Mouse (Mus musculus): ENCODE results near the gene Dhx40. TPM values are rescaled to one million over a fixed set of nuclear protein-coding genes. Genes with fewer than 3 reads are reported as not detected.
"Not testable (repeated sequence)": the region's sequence is repeated elsewhere in the genome, so short reads cannot be mapped to it uniquely, and the experiment has no call there.

Gene Dhx40
- total RNA-seq, 4 experiments from 2014 or later: 11.7 to 15.0 (median 14.1) TPM

DNA sequence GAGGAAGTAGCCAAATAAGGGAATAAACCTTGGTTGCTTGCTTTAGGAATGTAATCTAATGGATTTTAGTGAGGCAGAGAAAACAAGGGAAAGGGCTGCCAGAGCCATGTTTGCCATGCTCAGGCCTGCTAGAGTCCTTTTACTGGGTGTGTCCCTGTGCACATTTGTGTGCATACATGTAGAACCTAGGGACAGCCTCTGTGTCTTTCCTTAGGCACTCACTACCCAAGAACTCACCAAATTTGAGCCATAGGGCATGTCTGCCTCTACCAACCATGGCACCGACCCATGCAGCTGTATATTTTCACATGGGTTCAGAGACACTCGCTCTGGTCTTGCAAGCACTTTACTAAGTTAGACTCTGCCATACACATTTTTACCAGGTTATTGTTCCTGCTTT is 11.4 kb upstream of the Dhx40 start:
- no peak for DNase-seq (ENCODE audit: low spot score in 2 of 2)

DNA sequence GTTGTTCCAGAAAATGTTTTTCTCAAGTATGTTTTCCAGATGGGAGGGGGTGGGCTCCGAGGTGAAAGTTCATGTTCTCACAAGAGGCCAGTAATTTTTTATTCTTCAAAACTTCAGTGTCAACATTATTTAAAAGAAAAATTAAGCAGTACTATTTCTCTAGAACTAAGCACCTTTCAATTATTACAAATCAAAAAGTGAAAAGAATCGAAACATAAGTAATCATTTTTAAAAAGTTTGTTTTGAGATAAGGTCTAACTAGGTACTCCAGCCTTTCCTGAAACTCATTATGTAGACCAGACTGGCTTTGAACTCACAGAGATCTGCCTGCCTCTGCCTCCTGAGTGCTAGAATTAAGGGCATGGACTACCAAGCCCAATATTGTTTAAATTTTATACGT is 8.7 kb upstream of the Dhx40 start:
- DNase-seq (ENCODE audit: low spot score in 2 of 2): not testable (repeated sequence)

DNA sequence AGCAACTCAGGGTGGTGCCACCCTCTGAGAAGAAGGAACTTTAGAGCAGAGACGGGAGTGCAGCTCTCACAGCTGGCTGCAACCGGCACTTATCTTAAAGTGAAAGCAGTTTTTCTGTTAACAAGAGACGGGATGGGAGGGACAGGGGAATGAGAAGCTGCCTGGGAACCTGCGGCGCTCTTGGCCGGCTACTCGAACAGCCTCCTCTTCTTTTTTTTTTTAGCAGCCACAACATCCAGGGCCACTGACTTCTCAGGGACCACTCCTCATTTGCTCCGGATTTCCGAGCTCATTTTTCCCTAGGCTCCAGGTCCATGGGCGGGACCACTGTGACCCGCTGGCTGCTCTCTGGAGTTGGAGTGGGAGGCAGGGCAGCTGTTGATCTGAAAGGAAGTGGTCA is 6.9 kb upstream of the Dhx40 start:
- not testable (repeated sequence) for DNase-seq (ENCODE audit: low spot score in 2 of 2)

DNA sequence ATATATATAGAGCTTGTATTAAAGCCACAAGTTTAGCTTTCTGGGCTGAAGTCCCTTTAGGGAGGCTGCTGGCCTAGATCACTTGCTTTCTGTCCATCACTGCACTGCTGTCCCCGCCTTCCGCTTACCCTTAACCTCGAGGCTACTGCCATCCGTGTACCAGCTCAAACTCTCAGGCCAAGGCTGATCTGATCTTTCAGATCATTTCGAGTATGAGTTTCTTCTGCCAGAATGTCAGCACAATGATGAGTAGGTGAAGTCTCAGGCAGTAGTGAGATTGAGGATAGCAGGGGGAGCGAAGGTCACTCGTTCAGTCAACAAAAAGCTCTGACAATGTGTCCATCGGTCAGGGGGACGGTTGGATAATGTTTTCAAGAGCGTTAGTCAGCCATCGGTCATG is 5.7 kb upstream of the Dhx40 start:
- not testable (repeated sequence) for DNase-seq (ENCODE audit: low spot score in 2 of 2)

GRCm38 (mm10) chr11:86811326-86811630 is 3.7 kb upstream of the Dhx40 start:
- DNase-seq (ENCODE audit: low spot score in 2 of 2): no peak

- DNase-seq (ENCODE audit: low spot score in 2 of 2): no peak
Observed at GRCm38 (mm10) chr11:86810572-86811325, 3.2 kb upstream of the Dhx40 start.

- DNase-seq (ENCODE audit: low spot score in 2 of 2): no peak
Observed at GRCm38 (mm10) chr11:86809828-86810227, 2.3 kb upstream of the Dhx40 start.

GRCm38 (mm10) chr11:86807001-86807477 is 507 bp downstream of the Dhx40 start:
- peak; percentile 5 for DNase-seq (ENCODE audit: low spot score in 2 of 2)

GRCm38 (mm10) chr11:86794161-86794560 is 13.4 kb downstream of the Dhx40 start:
- no peak for DNase-seq (ENCODE audit: low spot score in 2 of 2)

DNA sequence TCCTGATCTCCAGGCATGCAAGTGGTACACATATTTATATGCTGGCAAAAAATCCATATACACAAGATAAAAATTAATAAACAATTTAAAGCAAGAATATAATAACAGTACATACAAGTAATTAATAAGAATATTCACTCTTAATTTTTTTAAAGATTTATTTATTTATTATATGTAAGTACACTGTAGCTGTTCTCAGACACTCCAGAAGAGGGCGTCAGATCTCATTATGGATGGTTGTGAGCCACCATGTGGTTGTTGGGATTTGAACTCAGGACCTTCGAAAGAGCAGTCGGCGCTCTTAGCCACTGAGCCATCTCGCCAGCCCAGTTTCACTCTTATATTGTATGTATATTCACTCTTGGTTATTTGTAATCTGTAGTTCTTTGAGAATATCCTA is 20.1 kb downstream of the Dhx40 start:
- DNase-seq (ENCODE audit: low spot score in 2 of 2): not testable (repeated sequence)

DNA sequence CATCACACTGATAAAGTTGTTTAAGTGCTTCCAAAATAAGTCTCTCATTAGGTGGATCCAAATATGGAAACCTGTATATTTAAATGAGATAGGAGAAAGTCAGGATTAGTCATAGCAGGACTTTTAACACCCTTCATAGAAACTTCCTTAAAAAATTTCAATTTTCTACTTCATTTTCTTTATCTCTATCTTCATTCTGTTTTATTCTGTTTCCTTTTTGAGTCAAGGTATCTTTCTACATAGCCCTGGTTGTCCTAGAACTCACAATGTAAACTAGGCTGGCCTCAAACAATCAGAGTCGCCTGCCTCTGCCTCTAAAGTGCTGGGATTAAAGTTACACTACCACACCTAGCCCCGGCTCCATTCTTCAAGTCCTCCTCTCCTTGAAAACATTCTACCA is 21.8 kb downstream of the Dhx40 start:
- DNase-seq (ENCODE audit: low spot score in 2 of 2): no peak

- no peak for DNase-seq (ENCODE audit: low spot score in 2 of 2)
Observed at GRCm38 (mm10) chr11:86769884-86770283, 37.7 kb downstream of the Dhx40 start.

DNA sequence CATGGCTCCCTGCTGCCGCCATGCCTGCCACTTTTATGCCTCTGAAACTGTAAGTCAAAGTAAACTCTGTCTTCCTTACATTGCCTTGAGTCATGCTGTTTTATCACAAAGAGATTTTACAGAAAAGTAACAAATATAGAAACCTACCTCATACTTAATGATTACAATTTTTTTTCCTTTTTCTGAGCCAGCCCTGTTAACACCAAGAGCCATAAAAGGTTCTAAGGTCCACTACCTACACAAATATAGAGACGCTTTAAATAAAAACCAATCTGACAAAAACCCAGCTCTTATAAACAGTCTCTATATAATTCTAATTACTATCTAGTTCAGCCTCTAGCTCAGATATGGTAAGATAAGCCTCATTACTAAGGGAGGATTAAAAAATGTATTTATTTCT is 43.0 kb downstream of the Dhx40 start:
- DNase-seq (ENCODE audit: low spot score in 2 of 2): no peak

GRCm38 (mm10) chr11:86763127-86763526 is 44.4 kb downstream of the Dhx40 start:
- DNase-seq (ENCODE audit: low spot score in 2 of 2): not testable (repeated sequence)

GRCm38 (mm10) chr11:86760357-86760756 is 47.2 kb downstream of the Dhx40 start:
- DNase-seq (ENCODE audit: low spot score in 2 of 2): no peak

DNA sequence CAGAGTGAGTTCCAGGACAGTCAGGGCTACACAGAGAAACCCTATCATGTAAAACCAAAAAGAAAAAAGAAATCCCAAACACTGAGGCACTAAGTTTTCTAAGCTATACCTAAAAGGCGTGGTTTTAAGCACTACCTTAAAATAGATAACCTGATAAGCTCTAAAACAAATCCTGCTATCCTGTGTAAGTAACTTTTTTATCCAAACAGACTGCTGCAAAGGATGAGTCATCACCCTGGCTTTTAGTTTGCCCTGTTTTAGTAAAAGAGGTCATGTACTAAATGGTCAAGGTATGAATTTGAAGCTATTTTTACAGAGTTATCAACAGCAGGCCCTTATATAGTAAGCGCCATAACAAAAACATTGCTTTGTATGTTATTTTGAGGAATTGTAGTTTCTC is 47.7 kb downstream of the Dhx40 start:
- DNase-seq (ENCODE audit: low spot score in 2 of 2): no peak

DNA sequence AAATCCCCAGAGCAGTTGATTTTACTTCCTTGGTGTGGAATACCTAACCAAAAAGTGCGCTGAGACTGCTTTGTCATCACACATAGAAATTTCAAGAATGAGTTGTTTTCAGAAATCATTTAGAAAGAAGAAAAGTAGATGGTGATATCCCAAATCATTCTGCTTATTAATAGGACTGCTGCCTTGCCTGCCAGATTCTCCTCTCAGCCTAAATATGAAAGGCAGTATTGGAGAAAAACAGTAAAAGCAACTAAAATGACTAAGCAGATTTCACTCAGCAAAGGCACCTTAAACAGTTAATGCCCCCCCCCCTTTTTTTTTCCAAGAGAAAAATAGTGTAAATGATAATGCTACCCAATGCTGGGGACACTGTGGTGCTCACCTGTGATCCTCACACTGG is 48.3 kb downstream of the Dhx40 start:
- DNase-seq (ENCODE audit: low spot score in 2 of 2): no peak

GRCm38 (mm10) chr11:86758559-86758958 is 49.0 kb downstream of the Dhx40 start:
- no peak for DNase-seq (ENCODE audit: low spot score in 2 of 2)

DNA sequence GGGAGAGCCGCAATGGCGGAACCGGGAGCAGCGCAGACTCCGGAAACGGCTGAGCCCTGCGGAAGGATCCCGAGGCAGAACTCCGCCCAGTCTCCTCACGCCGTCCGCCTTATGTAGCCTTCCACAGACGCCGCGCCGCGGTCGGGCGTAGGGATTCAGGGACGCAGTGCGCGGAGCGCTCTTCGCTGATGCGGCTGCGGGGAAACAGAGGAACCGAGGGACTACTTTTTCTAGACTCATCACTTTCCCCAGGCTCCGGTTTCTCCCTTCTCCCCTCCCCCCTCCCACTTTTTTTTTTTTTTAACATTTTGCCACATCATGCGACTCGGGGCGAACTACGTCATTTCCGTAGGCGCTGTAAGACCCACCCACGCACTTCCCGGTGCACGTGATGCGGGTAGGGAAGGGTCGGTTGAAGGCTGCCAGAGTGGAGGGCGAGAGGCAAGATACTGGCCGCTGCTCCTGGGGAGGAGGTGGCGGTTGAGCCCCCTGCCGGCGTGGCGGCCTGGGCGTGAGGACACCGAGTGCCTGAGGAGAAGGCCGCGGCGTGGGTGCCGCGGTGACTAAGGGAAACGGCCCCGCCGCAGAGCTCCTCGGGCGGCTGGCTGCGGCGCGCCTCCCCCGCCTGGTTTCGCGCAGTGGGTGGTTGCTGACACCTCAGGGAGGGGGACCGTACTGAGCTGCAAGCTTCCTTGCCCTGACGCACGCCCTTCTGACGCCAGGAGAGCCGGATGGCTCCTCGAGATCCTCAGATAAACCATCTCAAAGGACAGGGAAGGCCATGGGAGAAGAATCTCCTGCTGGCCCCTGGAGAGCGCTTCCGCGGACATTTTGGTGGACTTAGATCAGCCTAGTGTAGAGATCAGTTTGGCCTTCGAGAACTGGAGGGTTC is 49.8 kb downstream of the Dhx40 start, which contains the start of gene Cltc:
Gene Cltc, minus strand, starts transcription at position 86 of the 892 bp plus-strand sequence.
- DNase-seq (ENCODE audit: low spot score in 2 of 2): peak; percentile 95 to 97

GRCm38 (mm10) chr11:86757142-86757479 is 50.4 kb downstream of the Dhx40 start:
- no peak for DNase-seq (ENCODE audit: low spot score in 2 of 2)

DNA sequence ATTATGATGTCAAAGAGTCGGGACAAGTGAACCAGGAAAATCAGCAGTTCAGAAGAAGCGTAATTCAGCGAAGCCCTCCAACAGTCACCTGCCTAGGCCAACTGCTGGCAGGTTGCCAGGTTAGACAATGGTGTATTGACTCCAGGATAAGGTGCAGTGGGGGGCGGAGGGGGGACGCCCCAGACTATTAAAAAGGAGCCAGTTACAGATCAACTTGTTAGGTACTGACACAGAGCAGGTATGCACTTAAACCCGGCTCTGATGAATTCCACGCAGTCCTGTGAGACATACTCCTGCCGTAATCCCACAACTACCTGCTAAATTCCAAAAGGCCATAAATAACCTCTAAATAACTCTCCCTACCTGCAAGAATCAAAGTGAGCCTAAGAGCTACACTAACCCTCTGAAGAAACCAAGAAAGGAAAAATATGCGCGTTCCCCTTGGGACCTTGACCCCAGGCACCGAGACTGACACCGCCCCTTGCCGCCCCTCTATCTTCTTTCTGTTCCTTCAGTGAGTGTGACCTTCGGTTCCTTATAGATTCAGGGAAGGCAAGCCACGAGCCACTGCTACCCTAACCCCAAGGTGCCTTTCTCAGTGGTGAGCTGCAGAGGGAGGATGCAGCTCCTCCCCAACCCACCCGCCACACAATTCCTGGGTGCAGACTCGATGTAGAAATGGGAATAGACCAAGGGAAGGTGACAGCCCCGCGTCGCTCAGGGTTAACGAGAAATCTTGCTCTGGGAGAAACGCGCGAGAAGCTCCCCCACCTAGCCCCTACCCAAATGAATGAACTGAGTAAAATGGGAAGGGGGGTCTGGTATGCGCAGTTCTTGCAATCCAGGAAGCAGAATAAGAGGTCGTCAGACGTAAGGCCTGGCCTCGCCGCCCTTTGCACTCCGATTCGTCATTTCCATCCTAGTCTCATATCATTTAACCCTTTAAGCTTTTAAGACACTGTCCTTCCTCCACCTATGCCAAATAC is 51.1 kb downstream of the Dhx40 start:
- DNase-seq (ENCODE audit: low spot score in 2 of 2): peak in 1 of 2 experiments; percentile 26

All from gastrocnemius, adult 8-10 months (tissue).